Mouse (Mus musculus) MEL (cell line): Measurements from ENCODE around the gene Parp16. TPM values are rescaled to one million over a fixed set of nuclear protein-coding genes. Genes with fewer than 3 reads are reported as not detected.

ENCODE experiments used
- DNase-seq: peaks from one replicate; pipeline ENCODE4 v3.0.0; 2011; ENCODE audit warnings: low read depth, low spot score
- H3K27ac ChIP-seq: 2 replicates; pipeline ENCODE4 v1.5.1; 2012; ENCODE audit warnings: low read depth, mild to moderate bottlenecking, control low read depth, low read length, moderate library complexity; ENCODE audit not compliant: control insufficient read depth
- H3K27me3 ChIP-seq, 2 experiments: fragments of 150-350 bp in 1 of 2; sonication (generic) in 1 of 2; 2 replicates each; pipeline ENCODE4 v1.6.1; 2012; ENCODE audit warnings: low read length in 2 of 2, mild to moderate bottlenecking in 2 of 2, improper control_type of control experiment in 1 of 2, moderate library complexity in 1 of 2; ENCODE audit not compliant: insufficient read depth in 2 of 2, control insufficient read depth in 1 of 2
- H3K36me3 ChIP-seq, 2 experiments: 2 replicates each; pipeline ENCODE4 v1.6.1; 2012 to 2014; ENCODE audit warnings: low read length in 2 of 2, improper control_type of control experiment in 1 of 2, inconsistent platforms in 1 of 2, mild to moderate bottlenecking in 1 of 2; ENCODE audit not compliant: insufficient read depth in 2 of 2, control insufficient read depth in 1 of 2
- H3K4me1 ChIP-seq, 2 experiments: fragments of 150-350 bp in 1 of 2; sonication (generic) in 1 of 2; 2 replicates each; pipeline ENCODE4 v1.6.1; 2012; ENCODE audit warnings: low read length in 2 of 2, improper control_type of control experiment in 1 of 2, mild to moderate bottlenecking in 1 of 2; ENCODE audit not compliant: insufficient read depth in 2 of 2, control insufficient read depth in 1 of 2
- H3K4me3 ChIP-seq, 2 experiments: fragments of 150-350 bp in 1 of 2; sonication (generic) in 1 of 2; 2 replicates each; pipeline ENCODE4 v1.5.1; 2012; ENCODE audit warnings: low read depth in 2 of 2, low read length in 2 of 2, mild to moderate bottlenecking in 2 of 2, moderate library complexity in 2 of 2, control low read depth in 1 of 2, improper control_type of control experiment in 1 of 2; ENCODE audit not compliant: control insufficient read depth in 1 of 2, insufficient read depth in 1 of 2
- H3K79me2 ChIP-seq: 2 replicates; pipeline ENCODE4 v1.6.1; 2012; ENCODE audit warnings: mild to moderate bottlenecking, low read length, moderate library complexity; ENCODE audit not compliant: control insufficient read depth, poor library complexity, insufficient read depth
- H3K9ac ChIP-seq: 2 replicates; pipeline ENCODE4 v1.6.1; 2012; ENCODE audit warnings: low read depth, mild to moderate bottlenecking, control low read depth, low read length, moderate library complexity; ENCODE audit not compliant: control insufficient read depth, poor library complexity, severe bottlenecking
- H3K9me3 ChIP-seq: fragments of 150-350 bp; sonication (generic); replicated peaks from 2 replicates; pipeline ENCODE4 v1.6.1; 2012; ENCODE audit warnings: mild to moderate bottlenecking, low read length, improper control_type of control experiment, moderate library complexity; ENCODE audit not compliant: insufficient read depth
- ETS1 ChIP-seq: IDR thresholded peaks from 2 replicates; pipeline ENCODE4 v1.6.1; 2012; ENCODE audit warnings: low read depth, mild to moderate bottlenecking, inconsistent platforms, low read length, improper control_type of control experiment, moderate library complexity
- GABPA ChIP-seq: IDR thresholded peaks from 2 replicates; pipeline ENCODE4 v1.6.1; 2012; ENCODE audit warnings: low read depth, mild to moderate bottlenecking, inconsistent platforms, low read length, improper control_type of control experiment, moderate library complexity
- JUND ChIP-seq: IDR thresholded peaks from 2 replicates; pipeline ENCODE4 v1.6.1; 2011; ENCODE audit warnings: low read depth, mild to moderate bottlenecking, improper control_type of control experiment, low read length
- MAFK ChIP-seq: IDR thresholded peaks from 2 replicates; pipeline ENCODE4 v1.6.1; 2011; ENCODE audit warnings: low read depth, mild to moderate bottlenecking, low read length, improper control_type of control experiment, borderline replicate concordance
- MAX ChIP-seq: IDR thresholded peaks from 2 replicates; pipeline ENCODE4 v1.6.1; 2011; ENCODE audit warnings: low read length, improper control_type of control experiment
- MAZ ChIP-seq: IDR thresholded peaks from 2 replicates; pipeline ENCODE4 v1.6.1; 2012; ENCODE audit warnings: low read depth, mild to moderate bottlenecking, inconsistent platforms, low read length, improper control_type of control experiment
- MYB ChIP-seq: IDR thresholded peaks from 2 replicates; pipeline ENCODE4 v1.6.1; 2011; ENCODE audit warnings: mild to moderate bottlenecking, low read depth, low read length, improper control_type of control experiment
- NELFE ChIP-seq: IDR thresholded peaks from 2 replicates; pipeline ENCODE4 v1.6.1; 2011; ENCODE audit warnings: low read depth, low read length, improper control_type of control experiment
- NRF1 ChIP-seq: IDR thresholded peaks from 2 replicates; pipeline ENCODE4 v1.6.1; 2014; ENCODE audit warnings: low read depth, mild to moderate bottlenecking, inconsistent platforms, low read length, improper control_type of control experiment, moderate library complexity; ENCODE audit not compliant: poor library complexity, insufficient read depth, severe bottlenecking
- POLR2AphosphoS5 ChIP-seq: IDR thresholded peaks from 2 replicates; pipeline ENCODE4 v1.6.1; 2012; ENCODE audit warnings: low read depth, borderline replicate concordance, mild to moderate bottlenecking, inconsistent platforms, low read length, moderate library complexity, mixed read lengths
- RCOR1 ChIP-seq: IDR thresholded peaks from 2 replicates; pipeline ENCODE4 v1.6.1; 2012; ENCODE audit warnings: low read depth, mild to moderate bottlenecking, inconsistent platforms, low read length, improper control_type of control experiment
- TBP ChIP-seq: IDR thresholded peaks from 2 replicates; pipeline ENCODE4 v1.8.0; 2011; ENCODE audit warnings: low read depth, low read length, improper control_type of control experiment
- UBTF ChIP-seq: IDR thresholded peaks from 2 replicates; pipeline ENCODE4 v1.6.1; 2012; ENCODE audit warnings: low read depth, mild to moderate bottlenecking, inconsistent platforms, low read length, improper control_type of control experiment, moderate library complexity, borderline replicate concordance; ENCODE audit not compliant: insufficient read depth
- USF1 ChIP-seq: IDR thresholded peaks from 2 replicates; pipeline ENCODE4 v1.6.1; 2014; ENCODE audit warnings: low read depth, mild to moderate bottlenecking, inconsistent platforms, low read length, improper control_type of control experiment, moderate library complexity
- USF2 ChIP-seq, 2 experiments: IDR thresholded peaks; 2 replicates each; pipeline ENCODE4 v1.6.1; 2011 to 2012; ENCODE audit warnings: improper control_type of control experiment in 2 of 2, low read length in 2 of 2, borderline replicate concordance in 1 of 2, inconsistent platforms in 1 of 2, low read depth in 1 of 2, mild to moderate bottlenecking in 1 of 2; ENCODE audit not compliant: insufficient read depth in 1 of 2
- ZC3H11A ChIP-seq: IDR thresholded peaks from 2 replicates; pipeline ENCODE4 v1.6.1; 2012; ENCODE audit warnings: low read depth, mild to moderate bottlenecking, inconsistent platforms, low read length, improper control_type of control experiment
- polyA plus RNA-seq, 2 experiments: library from polyadenylated mRNA; stranded (reverse) in 1 of 2; unstranded in 1 of 2; fragments of >175 nt in 1 of 2; fragments of >200 nt in 1 of 2; gene quantifications; 2 replicates each; pipeline versions ENCODE4 v1.2.1 to v1.2.4; 2012; ENCODE audit warnings: low replicate concordance in 2 of 2, low read depth in 1 of 2; ENCODE audit not compliant: insufficient read length in 2 of 2, insufficient read depth in 1 of 2, missing spikeins in 1 of 2
- total RNA-seq: library from RNA; depleted of rRNA; stranded (reverse); fragments of 300-350 nt; gene quantifications from 2 replicates; pipeline ENCODE4 v1.2.3, GENCODE M21; 2012

Gene Parp16
- total and polyA plus RNA-seq, 3 experiments, result 1.3 to 5.1 TPM; not detected in 1

- H3K27ac ChIP-seq, result no peak overlapping the region
- H3K36me3 ChIP-seq, result no peaks in the 10 kb centered on the region
- no peaks in the 10 kb centered on the region for H3K9me3 ChIP-seq
- no peak overlapping the region for H3K4me3 ChIP-seq
- H3K9ac ChIP-seq, result no peak overlapping the region
- no peak for TF ChIP-seq USF2 (IDR thresholded peaks at IDR 0.05; ENCODE audit: borderline replicate concordance in 1 of 2, insufficient read depth in 1 of 2, low read depth in 1 of 2, low read length in 2 of 2)
- TF ChIP-seq ETS1, result no peak
- TF ChIP-seq NELFE, result no peak
- TF ChIP-seq NRF1, result no peak
- no peak for TF ChIP-seq MYB
- no peak for TF ChIP-seq USF1
- no peak for TF ChIP-seq TBP
- TF ChIP-seq GABPA, result no peak
- TF ChIP-seq RCOR1, result no peak
- TF ChIP-seq ZC3H11A, result no peak
- TF ChIP-seq POLR2AphosphoS5, result no peak
- no peak for TF ChIP-seq UBTF
- no peak for TF ChIP-seq JUND
- TF ChIP-seq MAZ, result no peak
- TF ChIP-seq MAFK, result no peak
- no peak for TF ChIP-seq MAX
- TF ChIP-seq, all 39 proteins: peak for 0
- DNase-seq, result no peak
- no peaks in the 10 kb centered on the region for H3K4me1 ChIP-seq
- H3K27me3 ChIP-seq, result peaks cover 2 to 5% of the 10 kb centered on the region in 2 experiments; a peak in 3 of 4 replicates
- H3K79me2 ChIP-seq, result no peaks in the 10 kb centered on the region
These were observed 64.2 kb downstream of the Parp16 start for GRCm38 (mm10) chr9:65259366-65259765.

- no peak overlapping the region for H3K4me3 ChIP-seq
- peaks cover 2 to 4% of the 10 kb centered on the region in 2 experiments; a peak in 3 of 4 replicates for H3K27me3 ChIP-seq
- H3K79me2 ChIP-seq, result no peaks in the 10 kb centered on the region
- no peaks in the 10 kb centered on the region for H3K4me1 ChIP-seq
- H3K36me3 ChIP-seq, result no peaks in the 10 kb centered on the region
- TF ChIP-seq NELFE, result no peak
- H3K9me3 ChIP-seq, result no peaks in the 10 kb centered on the region
- no peak for DNase-seq
- no peak overlapping the region for H3K27ac ChIP-seq
- H3K9ac ChIP-seq, result no peak overlapping the region
These were observed 66.6 kb downstream of the Parp16 start for GRCm38 (mm10) chr9:65261591-65262230.
